Mouse (Mus musculus): ENCODE data around the gene Lsm14b.

DNA sequence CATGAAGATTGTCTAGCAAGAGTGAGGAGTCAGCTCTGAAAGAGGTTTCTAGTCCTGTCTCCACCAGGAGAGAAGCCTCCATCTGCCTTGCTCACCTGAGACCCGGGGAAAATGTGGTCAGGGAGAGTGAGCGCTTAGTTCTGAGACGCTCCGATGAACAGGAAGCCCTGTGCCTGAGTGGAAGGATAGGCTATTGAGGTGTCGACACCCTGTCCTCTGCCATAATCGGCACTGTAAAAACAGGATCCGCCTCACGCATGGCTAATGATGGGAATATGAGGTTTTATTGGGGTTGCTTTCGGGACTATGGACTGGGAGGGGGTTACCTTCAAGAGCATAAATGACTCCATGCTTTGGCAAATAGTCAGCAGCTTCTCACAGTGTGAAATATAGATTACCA, 6.2 kb upstream of the Lsm14b start:
- TF ChIP-seq CTCF (IDR thresholded peaks at IDR 0.05) (no peak), EP300 (IDR thresholded peaks at IDR 0.05) (no peak)

Data from lung, postnatal 0 days (tissue).